Mouse (Mus musculus) lung, adult 2 months (tissue): ENCODE data around the gene Scnn1a.

ENCODE experiments used
- CTCF ChIP-seq: fragments of 200-500 bp; IDR thresholded peaks from 2 replicates; pipeline ENCODE4 v1.5.1; 2011; ENCODE audit warnings: mild to moderate bottlenecking, low read length, control low read depth; ENCODE audit not compliant: insufficient read depth
- POLR2A ChIP-seq: fragments of 200-500 bp; IDR thresholded peaks from 2 replicates; pipeline ENCODE4 v1.6.1; 2011; ENCODE audit warnings: low read depth, mild to moderate bottlenecking, control low read depth, low read length, borderline replicate concordance; ENCODE audit errors: extremely low read depth

DNA sequence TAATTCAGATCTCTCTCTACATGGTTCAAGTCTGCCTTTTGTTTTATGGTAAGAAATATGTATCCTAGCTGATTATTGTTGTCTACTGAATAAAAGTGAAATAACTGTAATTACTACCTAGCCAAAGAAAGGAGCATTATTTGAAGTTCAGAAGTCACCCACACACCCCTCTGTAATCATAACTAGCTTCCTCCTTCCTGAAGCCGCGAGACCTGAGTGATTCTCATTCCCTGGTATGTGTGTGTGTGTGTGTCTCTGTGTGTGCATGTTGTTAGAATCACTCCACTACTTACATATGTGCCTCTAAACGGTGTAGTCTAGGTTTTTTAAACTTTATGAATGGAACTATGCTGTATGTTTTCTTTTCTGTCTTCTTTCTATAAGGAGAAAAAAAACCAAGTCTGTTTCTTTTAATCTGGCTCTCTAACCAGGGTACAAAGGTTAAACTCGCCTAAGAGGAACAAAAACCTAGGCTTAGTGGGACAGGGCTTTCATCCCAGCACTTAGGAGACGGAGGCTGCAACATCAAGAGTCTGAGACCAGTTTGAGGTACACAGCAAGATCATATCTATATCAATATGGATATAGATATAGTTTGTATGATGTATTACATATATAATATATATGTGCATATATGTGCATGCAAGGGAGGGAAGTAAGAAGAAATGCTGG is 23.2 kb upstream of the Scnn1a start:
- no peak for TF ChIP-seq CTCF
- no peak for TF ChIP-seq POLR2A
